Mouse (Mus musculus): ENCODE results near the gene Fbxo9. TPM values are rescaled to one million over a fixed set of nuclear protein-coding genes. Genes with fewer than 3 reads are reported as not detected.
"Not testable (repeated sequence)": the region's sequence is repeated elsewhere in the genome, so short reads cannot be mapped to it uniquely, and the experiment has no call there.

Fbxo9 gene
- 37.0 and 38.0 TPM in 2 replicates for polyA plus RNA-seq (2014; fragmentation: Nextera tagmentation; extraction: Ambion mirVana)

- Histone ChIP-seq H3K27me3 (ENCODE audit: control insufficient read depth, insufficient read depth, low read length) (no peaks in the 10 kb centered on the region), H3K27ac (ENCODE audit: low read depth, low read length) (peak within 1 kb of the TSS; percentile 94), H3K9me3 (replicated peaks; ENCODE audit: control insufficient read depth, low read length) (no peaks in the 10 kb centered on the region), H3K4me1 (ENCODE audit: control insufficient read depth, insufficient read depth, low read length) (peaks cover 6% of the 10 kb centered on the region), H3K9ac (ENCODE audit: low read depth, low read length) (peak within 1 kb of the TSS; percentile 93), H3K4me3 (ENCODE audit: low read depth, low read length) (peak within 1 kb of the TSS; percentile 93), H3K4me2 (peak within 1 kb of the TSS; percentile 67), H3K36me3 (ENCODE audit: control insufficient read depth, insufficient read depth, low read length) (no peaks in the 10 kb centered on the region)
- 0% methylated on average over 20 of the region's 20 CpGs for WGBS (ENCODE audit: insufficient replicate concordance)
- peak; percentile 86 for ATAC-seq (replicated peaks; ENCODE audit: insufficient number of reproducible peaks, low FRiP score, low TSS enrichment)
These were observed at the start of gene Fbxo9, which contains the start of gene Ick for GRCm38 (mm10) chr9:78108796-78109239. TSS of gene Fbxo9 (minus strand) at chr9:78109065. TSS of gene Ick (plus strand) at chr9:78109192.

DNA sequence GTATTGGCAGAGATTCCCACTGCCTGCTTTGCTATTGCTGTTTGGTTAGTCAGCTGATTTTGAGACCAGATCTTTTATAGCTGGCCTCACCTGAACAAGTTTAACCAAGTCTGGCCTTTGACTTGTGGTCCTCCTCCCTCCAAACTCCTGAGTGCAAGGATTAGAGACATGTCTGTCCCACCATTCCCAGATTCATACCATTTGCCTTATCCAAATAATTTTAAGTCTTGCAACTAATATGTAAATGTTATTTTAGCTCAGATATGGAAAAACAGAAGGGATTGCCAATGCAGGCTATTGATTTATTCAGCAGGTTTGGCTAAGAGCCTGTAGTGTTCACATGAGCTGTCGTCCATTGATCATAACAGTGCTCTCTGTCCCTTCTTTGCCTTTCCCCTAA lies 48.4 kb upstream of the Fbxo9 start:
- Histone ChIP-seq H3K9me3 (replicated peaks; ENCODE audit: control insufficient read depth, low read length) (no peaks in the 10 kb centered on the region), H3K9ac (ENCODE audit: low read depth, low read length) (no peak overlapping the region), H3K36me3 (ENCODE audit: control insufficient read depth, insufficient read depth, low read length) (peaks cover 38% of the 10 kb centered on the region), H3K4me3 (ENCODE audit: low read depth, low read length) (no peak overlapping the region), H3K27ac (ENCODE audit: low read depth, low read length) (no peak overlapping the region), H3K27me3 (ENCODE audit: control insufficient read depth, insufficient read depth, low read length) (no peaks in the 10 kb centered on the region), H3K4me1 (ENCODE audit: control insufficient read depth, insufficient read depth, low read length) (peaks cover 4% of the 10 kb centered on the region; the same call in 1 of the 2 replicates), H3K4me2 (no peak overlapping the region)
- 79% methylated on average over 1 of the region's 1 CpGs for WGBS (ENCODE audit: insufficient replicate concordance)
- no peak for ATAC-seq (replicated peaks; ENCODE audit: insufficient number of reproducible peaks, low FRiP score, low TSS enrichment)

- Histone ChIP-seq H3K4me2 (no peak overlapping the region), H3K36me3 (ENCODE audit: control insufficient read depth, insufficient read depth, low read length) (peaks cover 27% of the 10 kb centered on the region), H3K27ac (ENCODE audit: low read depth, low read length) (no peak overlapping the region), H3K4me1 (ENCODE audit: control insufficient read depth, insufficient read depth, low read length) (no peaks in the 10 kb centered on the region; the same call in 1 of the 2 replicates), H3K9ac (ENCODE audit: low read depth, low read length) (no peak overlapping the region), H3K9me3 (replicated peaks; ENCODE audit: control insufficient read depth, low read length) (no peaks in the 10 kb centered on the region), H3K27me3 (ENCODE audit: control insufficient read depth, insufficient read depth, low read length) (no peaks in the 10 kb centered on the region), H3K4me3 (ENCODE audit: low read depth, low read length) (no peak overlapping the region)
- no peak for ATAC-seq (replicated peaks; ENCODE audit: insufficient number of reproducible peaks, low FRiP score, low TSS enrichment)
- 71% methylated on average over 11 of the region's 11 CpGs for WGBS (ENCODE audit: insufficient replicate concordance)
These were observed 45.5 kb upstream of the Fbxo9 start for GRCm38 (mm10) chr9:78154211-78154977.

DNA sequence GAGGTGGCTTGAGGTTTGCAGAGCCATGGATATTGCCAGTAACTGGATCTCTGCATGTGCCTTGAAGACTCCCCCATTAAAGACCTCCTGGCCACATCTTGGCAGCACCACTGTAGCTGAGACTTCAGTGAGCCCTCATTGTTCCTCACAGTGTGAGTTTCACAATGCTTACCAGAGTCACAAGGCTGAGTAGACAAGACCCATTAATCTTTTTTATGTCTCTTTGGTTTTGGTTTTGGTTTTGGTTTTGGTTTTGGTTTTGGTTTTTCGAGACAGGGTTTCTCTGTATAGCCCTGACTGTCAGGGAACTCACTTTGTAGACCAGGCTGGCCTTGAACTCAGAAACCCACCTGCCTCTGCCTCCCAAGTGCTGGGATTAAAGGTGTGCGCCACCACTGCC lies 40.9 kb upstream of the Fbxo9 start:
- 91% methylated on average over 2 of the region's 2 CpGs for WGBS (ENCODE audit: insufficient replicate concordance)
- Histone ChIP-seq H3K4me1 (ENCODE audit: control insufficient read depth, insufficient read depth, low read length) (peaks cover 10% of the 10 kb centered on the region), H3K36me3 (ENCODE audit: control insufficient read depth, insufficient read depth, low read length) (peaks cover 11% of the 10 kb centered on the region)
- H3K4me2 ChIP-seq; H3K4me3 ChIP-seq (ENCODE audit: low read depth, low read length); H3K9me3 ChIP-seq (replicated peaks; ENCODE audit: control insufficient read depth, low read length); ATAC-seq (replicated peaks; ENCODE audit: insufficient number of reproducible peaks, low FRiP score, low TSS enrichment); H3K27me3 ChIP-seq (ENCODE audit: control insufficient read depth, insufficient read depth, low read length); H3K27ac ChIP-seq (ENCODE audit: low read depth, low read length); H3K9ac ChIP-seq (ENCODE audit: low read depth, low read length): not testable (repeated sequence)

DNA sequence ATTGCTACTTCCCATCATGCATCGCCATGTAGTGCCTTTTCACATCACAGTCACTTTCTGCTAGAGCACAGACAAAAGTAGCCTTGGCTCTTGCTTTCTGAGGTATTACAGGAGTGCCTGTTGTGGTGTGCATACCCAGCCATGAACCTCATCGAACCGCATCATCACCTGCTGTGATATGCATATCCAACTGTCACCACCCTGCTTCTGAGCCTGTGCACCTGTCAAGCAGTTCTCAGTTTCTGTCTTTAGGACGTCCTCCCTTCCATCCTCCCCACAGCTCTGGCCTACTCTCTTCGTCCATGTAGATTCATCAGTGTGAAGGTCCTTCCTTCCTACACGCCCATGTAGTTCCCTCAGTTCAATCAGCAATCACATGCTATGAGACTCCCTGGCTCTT lies 39.3 kb upstream of the Fbxo9 start:
- no peaks in the 10 kb centered on the region for H3K27me3 ChIP-seq (ENCODE audit: control insufficient read depth, insufficient read depth, low read length)
- H3K4me3 ChIP-seq (ENCODE audit: low read depth, low read length): no peak overlapping the region
- H3K4me2 ChIP-seq: no peak overlapping the region
- peaks cover 7% of the 10 kb centered on the region for H3K36me3 ChIP-seq (ENCODE audit: control insufficient read depth, insufficient read depth, low read length)
- ATAC-seq (replicated peaks; ENCODE audit: insufficient number of reproducible peaks, low FRiP score, low TSS enrichment): no peak
- no peak overlapping the region for H3K9ac ChIP-seq (ENCODE audit: low read depth, low read length)
- H3K9me3 ChIP-seq (replicated peaks; ENCODE audit: control insufficient read depth, low read length): no peaks in the 10 kb centered on the region
- H3K27ac ChIP-seq (ENCODE audit: low read depth, low read length): no peak overlapping the region
- H3K4me1 ChIP-seq (ENCODE audit: control insufficient read depth, insufficient read depth, low read length): peaks cover 13% of the 10 kb centered on the region
- 77% methylated on average over 6 of the region's 6 CpGs for WGBS (ENCODE audit: insufficient replicate concordance)

DNA sequence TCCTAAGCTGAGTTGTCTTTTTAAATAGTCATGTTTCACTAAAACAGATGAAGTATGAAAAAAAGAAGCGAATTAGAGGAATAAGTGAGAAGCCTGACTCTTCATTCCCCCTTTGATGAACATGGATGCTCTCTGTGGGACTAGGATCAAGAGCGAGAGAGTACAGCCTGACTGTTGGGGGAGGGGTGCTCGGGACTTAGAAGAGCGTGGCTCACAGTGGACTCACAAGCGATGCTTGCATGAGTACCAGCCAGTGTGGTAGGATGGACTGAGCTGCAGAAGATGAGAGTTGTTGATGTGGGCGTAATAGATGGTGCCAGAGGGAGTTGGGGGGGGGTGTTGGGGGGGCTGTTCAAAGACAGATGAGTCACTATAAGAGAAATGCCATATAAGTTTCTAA lies 37.8 kb upstream of the Fbxo9 start:
- H3K36me3 ChIP-seq (ENCODE audit: control insufficient read depth, insufficient read depth, low read length): peaks cover 11% of the 10 kb centered on the region
- H3K27me3 ChIP-seq (ENCODE audit: control insufficient read depth, insufficient read depth, low read length): no peaks in the 10 kb centered on the region
- ATAC-seq (replicated peaks; ENCODE audit: insufficient number of reproducible peaks, low FRiP score, low TSS enrichment): no peak
- H3K9me3 ChIP-seq (replicated peaks; ENCODE audit: control insufficient read depth, low read length): peaks cover 4% of the 10 kb centered on the region; the same call in 1 of the 2 replicates
- H3K4me2 ChIP-seq: no peak overlapping the region
- WGBS (ENCODE audit: insufficient replicate concordance): 69% methylated on average over 6 of the region's 6 CpGs
- no peak overlapping the region for H3K4me3 ChIP-seq (ENCODE audit: low read depth, low read length)
- no peak overlapping the region for H3K9ac ChIP-seq (ENCODE audit: low read depth, low read length)
- H3K27ac ChIP-seq (ENCODE audit: low read depth, low read length): no peak overlapping the region
- peaks cover 13% of the 10 kb centered on the region for H3K4me1 ChIP-seq (ENCODE audit: control insufficient read depth, insufficient read depth, low read length)

DNA sequence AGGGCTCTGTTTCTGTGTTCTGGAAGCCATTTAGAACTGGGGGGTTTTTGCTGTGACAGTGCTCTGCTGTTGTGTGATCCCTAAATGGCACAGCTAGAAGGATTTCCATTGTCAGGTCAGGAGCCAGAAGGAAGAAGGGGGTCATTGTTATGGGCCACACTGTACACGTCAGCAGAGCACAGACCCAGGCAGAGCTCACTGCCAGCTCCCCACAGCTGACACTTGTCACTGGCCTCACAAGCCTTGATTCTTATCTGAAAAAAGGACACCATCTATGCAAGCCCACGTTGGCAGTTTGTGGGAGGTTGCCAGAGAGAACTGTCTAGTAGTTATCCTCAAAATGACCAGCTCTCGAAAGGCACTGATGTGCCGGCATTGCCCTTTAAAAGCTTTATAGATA lies 37.2 kb upstream of the Fbxo9 start:
- Histone ChIP-seq H3K9me3 (replicated peaks; ENCODE audit: control insufficient read depth, low read length) (peaks cover 4% of the 10 kb centered on the region; the same call in 1 of the 2 replicates), H3K27me3 (ENCODE audit: control insufficient read depth, insufficient read depth, low read length) (no peaks in the 10 kb centered on the region), H3K36me3 (ENCODE audit: control insufficient read depth, insufficient read depth, low read length) (peaks cover 13% of the 10 kb centered on the region), H3K9ac (ENCODE audit: low read depth, low read length) (no peak overlapping the region), H3K4me3 (ENCODE audit: low read depth, low read length) (no peak overlapping the region), H3K27ac (ENCODE audit: low read depth, low read length) (no peak overlapping the region), H3K4me1 (ENCODE audit: control insufficient read depth, insufficient read depth, low read length) (peaks cover 13% of the 10 kb centered on the region), H3K4me2 (no peak overlapping the region)
- 58% methylated on average over 4 of the region's 4 CpGs for WGBS (ENCODE audit: insufficient replicate concordance)
- ATAC-seq (replicated peaks; ENCODE audit: insufficient number of reproducible peaks, low FRiP score, low TSS enrichment): no peak

GRCm38 (mm10) chr9:78139463-78139862 lies 30.6 kb upstream of the Fbxo9 start:
- no peak for ATAC-seq (replicated peaks; ENCODE audit: insufficient number of reproducible peaks, low FRiP score, low TSS enrichment)
- WGBS (ENCODE audit: insufficient replicate concordance): 64% methylated on average over 4 of the region's 4 CpGs
- no peak overlapping the region for H3K4me2 ChIP-seq

More at GRCm38 (mm10) chr9:78139463-78139862, 30.6 kb upstream of the Fbxo9 start:
- Histone ChIP-seq H3K9ac (ENCODE audit: low read depth, low read length) (no peak overlapping the region), H3K4me3 (ENCODE audit: low read depth, low read length) (no peak overlapping the region), H3K27me3 (ENCODE audit: control insufficient read depth, insufficient read depth, low read length) (no peaks in the 10 kb centered on the region), H3K27ac (ENCODE audit: low read depth, low read length) (peak overlapping the region; percentile 62), H3K9me3 (replicated peaks; ENCODE audit: control insufficient read depth, low read length) (peaks cover 4% of the 10 kb centered on the region; the same call in 1 of the 2 replicates), H3K36me3 (ENCODE audit: control insufficient read depth, insufficient read depth, low read length) (peaks cover 18% of the 10 kb centered on the region), H3K4me1 (ENCODE audit: control insufficient read depth, insufficient read depth, low read length) (0 out of 2 replicates have a peak, but pooled peaks cover 4% of the 10 kb centered on the region)
